Mouse (Mus musculus) lung, postnatal 0 days (tissue): ENCODE data around the gene Gpank1. TPM values are rescaled to one million over a fixed set of nuclear protein-coding genes. Genes with fewer than 3 reads are reported as not detected.

ENCODE experiments used
- ATAC-seq: fragments of 200-750 bp; cut with Nextera tagmentation; 2 replicates; pipeline ENCODE4 v1.8.0; 2017; ENCODE audit warnings: moderate library complexity
- DNase-seq: peaks from one replicate; pipeline ENCODE4 v3.0.0-alpha.2; 2016; ENCODE audit warnings: low spot score
- H3K27ac ChIP-seq: fragments of 300-500 bp; sonication (generic); 2 replicates; pipeline ENCODE4 v1.5.1; 2014; ENCODE audit warnings: antibody characterized with exemption, mild to moderate bottlenecking, low read length, mixed read lengths
- H3K27me3 ChIP-seq: fragments of 300-500 bp; sonication (generic); replicated peaks from 2 replicates; pipeline ENCODE4 v1.6.1; 2014; ENCODE audit warnings: low read length, mixed read lengths; ENCODE audit not compliant: insufficient read depth
- H3K36me3 ChIP-seq: fragments of 300-500 bp; sonication (generic); 2 replicates; pipeline ENCODE4 v1.6.1; 2014; ENCODE audit warnings: low read length, mixed read lengths; ENCODE audit not compliant: insufficient read depth
- H3K4me1 ChIP-seq: fragments of 300-500 bp; sonication (generic); 2 replicates; pipeline ENCODE4 v1.6.1; 2014; ENCODE audit warnings: antibody characterized with exemption, low read depth, low read length, mixed read lengths; ENCODE audit not compliant: insufficient read depth
- H3K4me2 ChIP-seq: fragments of 300-500 bp; sonication (generic); replicated peaks from 2 replicates; pipeline ENCODE4 v1.6.1; 2014; ENCODE audit warnings: low read depth, mild to moderate bottlenecking, low read length, moderate library complexity, mixed read lengths
- H3K4me3 ChIP-seq: fragments of 300-500 bp; sonication (generic); 2 replicates; pipeline ENCODE4 v1.5.1; 2014; ENCODE audit warnings: low read depth, low read length
- H3K9ac ChIP-seq: fragments of 300-500 bp; sonication (generic); replicated peaks from 2 replicates; pipeline ENCODE4 v1.6.1; 2014; ENCODE audit warnings: low read depth, mild to moderate bottlenecking
- H3K9me3 ChIP-seq: fragments of 300-500 bp; sonication (generic); 2 replicates; pipeline ENCODE4 v1.6.1; 2016; ENCODE audit warnings: low read length, mixed read lengths
- CTCF ChIP-seq: IDR thresholded peaks from 2 replicates; pipeline ENCODE4 v1.5.1; 2016; ENCODE audit warnings: antibody characterized with exemption, mild to moderate bottlenecking
- EP300 ChIP-seq: IDR thresholded peaks from 2 replicates; pipeline ENCODE4 v1.6.1; 2016; ENCODE audit warnings: antibody characterized with exemption, mild to moderate bottlenecking, control low read depth
- WGBS: fragments of 180-500 bp; shearing (Covaris S2); extraction: QIAGEN DNeasy Blood & Tissue Kit; methylation state at CpG from one replicate; pipeline ENCODE4 v1.1.7; 2014; 5-methylcytosine and 5-hydroxymethylcytosine counted together
- polyA plus RNA-seq: library from polyadenylated mRNA; unstranded; fragments of >200 nt; fragmentation: Nextera tagmentation; extraction: Ambion mirVana; gene quantifications from 2 replicates; pipeline ENCODE4 v1.2.1, GENCODE M21; 2015

The Gpank1 gene
- polyA plus RNA-seq, 1 experiment from 2014 or later, result 18.5 TPM

GRCm38 (mm10) chr17:35146139-35146538 lies 24.9 kb downstream of the Gpank1 start:
- Histone ChIP-seq H3K4me2 (no peak overlapping the region), H3K27ac (no peak overlapping the region), H3K4me1 (no peaks in the 10 kb centered on the region), H3K36me3 (peaks cover 71% of the 10 kb centered on the region), H3K27me3 (no peaks in the 10 kb centered on the region), H3K9me3 (no peaks in the 10 kb centered on the region), H3K4me3 (no peak overlapping the region), H3K9ac (no peak overlapping the region)
- DNase-seq, result no peak
- WGBS, result 83% methylated on average over 5 of the region's 5 CpGs
- TF ChIP-seq CTCF (no peak), EP300 (no peak)
- no peak for ATAC-seq

GRCm38 (mm10) chr17:35147348-35147747 lies 26.1 kb downstream of the Gpank1 start:
- peaks cover 69% of the 10 kb centered on the region for H3K36me3 ChIP-seq
- no peaks in the 10 kb centered on the region for H3K9me3 ChIP-seq
- DNase-seq, result no peak
- no peak for ATAC-seq
- WGBS, result 63% methylated on average over 3 of the region's 3 CpGs
- no peak overlapping the region for H3K9ac ChIP-seq
- TF ChIP-seq CTCF (no peak), EP300 (no peak)
- no peak overlapping the region for H3K4me3 ChIP-seq
- H3K27me3 ChIP-seq, result no peaks in the 10 kb centered on the region
- no peaks in the 10 kb centered on the region for H3K4me1 ChIP-seq
- no peak overlapping the region for H3K27ac ChIP-seq
- H3K4me2 ChIP-seq, result no peak overlapping the region

DNA sequence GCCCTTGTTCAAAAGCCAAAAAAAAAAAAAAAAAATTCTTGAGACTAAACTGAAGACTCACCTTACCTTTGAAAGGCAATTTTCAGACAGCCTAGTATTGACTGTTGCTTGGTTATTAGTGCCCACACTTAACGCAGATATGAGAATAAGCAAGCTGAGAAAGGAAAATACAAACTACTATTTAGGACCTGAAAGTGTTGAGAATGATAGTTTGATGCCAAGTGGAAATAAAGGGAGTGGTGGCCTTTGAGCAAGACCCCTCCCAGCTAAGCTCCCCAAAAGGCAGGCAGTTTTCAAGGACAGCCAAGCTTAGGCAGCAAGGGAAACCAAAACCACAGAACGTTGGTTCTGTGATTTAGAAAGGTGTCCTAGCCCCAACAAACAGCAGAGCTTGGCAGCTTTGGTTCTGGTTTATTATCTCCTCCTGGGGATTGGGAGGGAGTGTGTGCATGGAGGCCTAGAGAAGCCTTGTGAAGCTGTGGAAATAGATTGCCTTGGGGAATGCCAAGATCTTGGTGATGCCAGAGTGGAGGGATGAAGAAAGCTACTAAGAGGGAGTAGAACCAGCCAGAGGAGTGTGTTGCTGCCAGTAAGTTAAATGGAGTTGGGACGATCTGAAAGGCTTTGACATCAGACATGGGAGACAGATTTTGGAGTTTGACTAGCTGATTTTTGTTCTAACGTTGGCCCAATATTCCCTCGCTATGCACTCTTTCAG lies 26.8 kb downstream of the Gpank1 start:
- Histone ChIP-seq H3K4me2 (no peak overlapping the region), H3K4me3 (no peak overlapping the region), H3K27me3 (no peaks in the 10 kb centered on the region), H3K4me1 (no peaks in the 10 kb centered on the region), H3K36me3 (peaks cover 69% of the 10 kb centered on the region), H3K9ac (no peak overlapping the region), H3K9me3 (no peaks in the 10 kb centered on the region), H3K27ac (no peak overlapping the region)
- DNase-seq (no peak), ATAC-seq (no peak)
- TF ChIP-seq EP300 (no peak), CTCF (no peak)
- WGBS, result 55% methylated on average over 5 of the region's 5 CpGs

GRCm38 (mm10) chr17:35152121-35152520 lies 30.9 kb downstream of the Gpank1 start:
- Histone ChIP-seq H3K4me1 (no peaks in the 10 kb centered on the region), H3K4me2 (no peak overlapping the region), H3K27ac (no peak overlapping the region), H3K9ac (no peak overlapping the region), H3K9me3 (no peaks in the 10 kb centered on the region), H3K27me3 (no peaks in the 10 kb centered on the region), H3K4me3 (no peak overlapping the region), H3K36me3 (peaks cover 74% of the 10 kb centered on the region)
- no peak for ATAC-seq
- 96% methylated on average over 4 of the region's 4 CpGs for WGBS
- DNase-seq, result no peak
- TF ChIP-seq EP300 (no peak), CTCF (no peak)

DNA sequence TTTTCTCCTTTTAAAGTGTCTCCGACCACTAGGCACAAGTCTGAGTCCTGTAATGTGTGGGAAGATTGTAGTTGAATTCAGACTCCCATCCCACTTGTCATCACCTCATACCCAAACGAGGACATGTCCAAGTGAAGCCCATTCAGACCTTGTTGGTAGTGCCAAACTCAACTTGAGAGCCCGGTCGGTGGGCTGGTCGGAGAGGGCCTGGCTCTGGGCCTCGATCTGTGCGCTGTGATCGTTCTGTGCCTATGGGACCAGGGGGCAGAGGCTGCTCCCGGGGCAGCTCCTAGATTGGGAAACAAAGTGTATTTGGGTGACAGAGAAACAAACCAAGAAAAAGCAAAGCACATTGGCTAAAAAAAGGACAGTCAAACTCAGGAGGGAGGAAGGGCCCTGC lies 31.8 kb downstream of the Gpank1 start:
- Histone ChIP-seq H3K9ac (no peak overlapping the region), H3K27me3 (no peaks in the 10 kb centered on the region), H3K4me1 (no peaks in the 10 kb centered on the region), H3K36me3 (peaks cover 81% of the 10 kb centered on the region), H3K4me3 (no peak overlapping the region), H3K9me3 (no peaks in the 10 kb centered on the region), H3K4me2 (no peak overlapping the region), H3K27ac (no peak overlapping the region)
- ATAC-seq, result no peak
- no peak for DNase-seq
- 83% methylated on average over 9 of the region's 9 CpGs for WGBS
- TF ChIP-seq EP300 (no peak), CTCF (no peak)

DNA sequence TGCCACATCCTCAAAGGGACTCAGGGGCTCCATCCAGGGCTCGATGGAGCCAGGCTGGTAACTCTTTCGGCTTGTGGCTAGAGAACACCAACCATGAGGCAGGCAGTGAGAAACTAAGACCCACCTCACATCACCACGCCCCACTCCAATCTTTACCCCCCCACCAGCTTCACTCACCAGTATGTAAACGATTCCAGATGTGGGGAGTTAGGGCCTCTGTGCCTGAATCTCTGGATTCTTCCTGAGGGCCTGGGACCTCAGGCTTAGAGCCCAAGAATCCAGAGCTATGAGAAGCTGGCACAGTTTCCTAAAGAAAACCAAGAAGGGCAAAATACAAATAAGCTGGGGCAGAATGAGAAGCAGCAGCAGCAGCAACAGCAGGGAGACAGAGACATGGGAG lies 32.7 kb downstream of the Gpank1 start:
- no peak for ATAC-seq
- 79% methylated on average over 4 of the region's 4 CpGs for WGBS

More for the DNA sequence above, 32.7 kb downstream of the Gpank1 start:
- H3K4me1 ChIP-seq, result no peaks in the 10 kb centered on the region
- no peak for TF ChIP-seq CTCF
- H3K27me3 ChIP-seq, result no peaks in the 10 kb centered on the region
- no peak overlapping the region for H3K4me2 ChIP-seq
- H3K36me3 ChIP-seq, result peaks cover 89% of the 10 kb centered on the region
- no peak overlapping the region for H3K4me3 ChIP-seq
- no peaks in the 10 kb centered on the region for H3K9me3 ChIP-seq
- DNase-seq, result no peak
- H3K27ac ChIP-seq, result no peak overlapping the region
- no peak overlapping the region for H3K9ac ChIP-seq
